Mouse (Mus musculus) monocyte, adult 2 months (primary cell): Measurements from ENCODE around the gene B9d2.
A peak's percentile ranks its signal among the peaks of the same experiment; 100 is the strongest.

Experiments
- DNase-seq, 2 experiments: peaks; one replicate each; pipeline ENCODE4 v3.0.0; 2022; ENCODE audit warnings: low spot score in 2 of 2, low read depth in 1 of 2

B9d2 gene

DNA sequence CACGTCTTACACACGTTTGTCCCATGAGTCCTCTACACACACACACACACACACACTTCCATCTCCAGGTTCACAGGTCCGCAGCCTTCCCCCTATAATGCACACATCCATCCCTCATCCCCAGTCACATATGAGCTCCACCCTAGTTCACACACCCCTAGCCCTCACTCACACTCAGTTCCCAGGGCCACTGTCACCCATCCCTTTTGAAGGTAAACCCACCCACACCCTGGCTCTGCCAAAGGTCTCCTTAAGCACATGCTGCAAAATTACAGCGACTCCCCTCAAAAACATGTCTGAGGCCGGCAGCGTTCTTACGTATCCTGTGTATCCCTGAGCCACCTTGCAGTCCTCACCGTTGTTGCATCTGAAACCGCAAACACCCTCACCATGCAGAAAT is 6.3 kb upstream of the B9d2 start:
- DNase-seq, result no peak

DNA sequence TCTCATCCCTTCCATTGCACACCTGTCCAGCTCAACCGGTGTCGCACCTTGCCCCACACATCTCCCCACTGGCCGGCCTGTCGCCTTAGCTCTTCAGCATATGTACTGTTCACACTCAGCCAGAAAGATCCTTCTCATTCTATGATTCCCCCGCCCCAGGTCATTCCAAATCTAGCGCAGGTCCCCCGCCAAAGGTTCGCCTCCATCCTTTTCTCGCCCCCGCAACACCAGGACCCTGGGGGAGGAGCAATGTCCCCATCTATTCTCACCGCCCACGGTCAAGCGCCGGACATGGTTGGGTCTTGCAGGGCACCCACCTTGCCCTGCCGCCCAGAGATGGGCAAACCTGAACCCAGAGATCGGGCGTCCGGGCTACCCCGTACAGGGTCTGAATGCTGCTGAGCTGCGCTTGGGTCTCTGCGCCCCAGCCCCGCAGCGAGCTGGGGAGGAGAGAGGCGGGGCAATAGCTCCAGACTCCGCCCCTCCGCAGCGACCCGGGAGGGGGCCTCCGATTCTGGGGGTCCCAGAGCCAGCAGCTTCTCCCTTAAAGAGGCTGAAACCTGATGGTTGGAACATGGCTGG is 5.8 kb upstream of the B9d2 start, which contains the start of gene Tmem91:
Gene Tmem91 (minus strand): TSS at position 448 of the 582 bp plus-strand sequence.
- DNase-seq, result no peak

DNA sequence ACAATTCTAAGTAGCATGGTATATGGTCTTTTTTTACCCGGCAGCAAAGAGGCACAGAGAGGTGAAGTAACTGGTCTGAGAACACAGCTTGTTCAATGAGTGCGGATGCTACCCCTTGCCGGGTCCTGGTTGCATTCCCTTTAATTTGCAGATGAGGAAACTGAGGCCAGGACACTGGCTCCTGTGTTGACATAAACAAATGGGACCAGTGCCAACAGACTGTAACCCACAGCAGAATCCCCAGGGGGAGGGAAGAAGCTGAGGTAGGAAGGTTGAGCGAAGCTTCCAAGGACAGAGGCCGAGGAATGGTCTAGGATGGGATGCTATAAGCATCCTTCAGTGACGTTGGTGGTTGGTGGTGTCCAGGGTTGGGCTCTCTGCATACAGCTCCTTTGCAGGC is 5.2 kb upstream of the B9d2 start:
- DNase-seq, result no peak

DNA sequence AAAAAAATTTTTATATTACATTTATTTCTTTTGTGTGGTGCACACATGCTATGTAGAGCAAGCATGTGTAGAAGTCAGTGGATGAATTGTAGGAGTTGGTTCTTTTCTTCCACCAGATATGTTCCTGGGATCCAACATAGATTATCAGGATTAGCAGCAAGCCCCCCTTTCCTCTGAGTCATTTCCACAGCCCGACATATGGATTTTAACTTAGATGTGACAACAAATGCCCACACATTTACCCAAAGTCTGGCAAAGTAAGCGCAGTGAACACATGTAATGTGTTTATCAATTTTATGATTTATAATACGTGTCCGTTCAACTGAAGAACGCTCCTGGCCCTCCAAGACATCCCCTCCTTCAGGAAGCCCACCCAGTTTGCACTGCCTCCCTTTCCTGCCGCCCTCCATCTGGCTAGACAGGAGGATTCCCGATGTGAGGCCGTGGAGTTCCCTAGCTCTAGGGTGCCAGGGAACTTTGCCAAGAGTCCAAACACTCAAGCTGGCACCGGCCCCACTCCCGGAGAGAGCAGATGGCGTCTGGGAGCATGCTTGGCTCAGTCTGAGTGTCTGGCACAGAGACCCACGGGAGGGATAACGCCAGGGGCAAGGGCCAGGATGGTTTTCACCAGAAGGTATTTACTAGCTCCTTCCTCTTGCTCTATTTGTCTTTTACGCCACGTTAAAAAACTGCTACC is 4.3 kb upstream of the B9d2 start:
- DNase-seq, result no peak

DNA sequence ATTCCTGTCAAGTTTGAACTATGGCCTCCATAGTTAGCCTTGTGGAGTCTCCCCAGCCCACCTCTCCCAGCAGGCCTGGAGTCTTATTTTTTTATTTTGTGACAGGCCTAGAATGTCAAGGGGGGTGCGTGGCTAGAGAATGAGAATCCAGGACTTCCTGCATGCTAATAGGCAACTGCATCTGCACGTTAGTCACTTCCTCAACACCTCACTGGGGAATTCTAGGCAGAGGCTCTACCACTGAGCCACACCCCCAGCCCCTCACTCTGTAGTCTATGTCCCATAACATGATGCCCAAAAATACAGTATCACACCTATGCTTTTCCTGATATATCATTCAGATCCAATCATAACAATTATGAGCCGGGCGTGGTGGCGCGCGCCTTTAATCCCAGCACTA is 3.6 kb upstream of the B9d2 start:
- no peak for DNase-seq

DNA sequence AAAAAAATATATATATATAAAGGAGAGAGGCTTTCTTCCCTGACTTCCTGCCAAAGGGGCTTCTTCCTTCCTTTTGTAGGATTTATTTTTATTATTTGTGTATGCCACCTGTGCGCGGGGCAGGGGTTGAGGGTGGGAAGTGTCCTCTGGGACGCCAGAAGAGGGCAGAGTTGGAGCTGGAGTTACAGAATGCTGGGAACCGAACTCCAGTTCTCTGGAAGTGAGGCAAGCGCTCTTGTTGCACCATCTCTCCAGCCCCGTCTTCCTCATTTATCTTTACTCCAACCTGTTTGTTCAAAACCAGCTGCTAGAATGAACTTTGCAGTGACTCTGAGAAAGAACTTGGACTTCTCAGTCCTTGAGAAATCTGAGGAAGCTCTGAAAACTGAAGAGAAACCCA is 609 bp upstream of the B9d2 start:
- DNase-seq, result peak in 1 of 2 experiments; percentile 35

DNA sequence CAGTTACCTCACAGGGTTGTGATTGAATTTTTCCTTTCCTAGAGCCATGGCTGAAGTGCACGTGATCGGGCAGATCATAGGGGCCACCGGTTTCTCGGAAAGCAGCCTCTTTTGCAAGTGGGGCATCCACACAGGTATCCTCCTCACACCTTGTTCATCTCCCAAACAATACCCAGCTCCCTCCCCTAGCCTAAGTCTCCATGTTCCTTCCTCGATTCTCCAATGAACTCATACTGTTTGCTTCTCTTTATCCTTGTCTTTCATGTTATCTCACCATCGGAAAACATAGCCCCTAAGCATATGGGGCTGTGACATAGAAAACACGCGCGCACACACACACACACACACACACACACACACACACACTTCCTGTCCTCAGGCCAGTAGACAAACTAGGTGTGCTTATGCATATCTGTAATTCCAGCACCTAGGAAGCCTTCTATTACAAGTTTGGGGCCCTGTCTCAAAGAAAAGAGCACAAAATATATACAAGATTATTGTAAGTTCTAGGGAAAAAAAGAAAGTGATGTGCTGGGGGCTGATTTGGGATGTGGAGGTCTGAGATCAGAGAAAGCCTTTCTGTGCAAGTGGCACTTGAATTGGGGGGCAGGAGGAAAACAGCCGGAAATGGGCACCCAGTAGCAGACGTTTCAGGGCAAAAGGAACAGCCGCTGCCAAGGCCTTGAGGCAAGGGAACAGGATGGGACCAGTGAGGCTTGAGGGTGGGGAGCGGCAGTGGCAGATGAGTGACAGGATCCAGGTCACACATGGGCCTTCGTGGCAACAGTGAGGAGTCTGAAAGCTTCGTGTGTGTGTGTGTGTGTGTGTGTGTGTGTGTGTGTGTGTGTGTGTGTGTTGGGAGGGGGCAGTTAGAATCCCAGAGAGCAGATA is 1.0 kb downstream of the B9d2 start:
- no peak for DNase-seq

DNA sequence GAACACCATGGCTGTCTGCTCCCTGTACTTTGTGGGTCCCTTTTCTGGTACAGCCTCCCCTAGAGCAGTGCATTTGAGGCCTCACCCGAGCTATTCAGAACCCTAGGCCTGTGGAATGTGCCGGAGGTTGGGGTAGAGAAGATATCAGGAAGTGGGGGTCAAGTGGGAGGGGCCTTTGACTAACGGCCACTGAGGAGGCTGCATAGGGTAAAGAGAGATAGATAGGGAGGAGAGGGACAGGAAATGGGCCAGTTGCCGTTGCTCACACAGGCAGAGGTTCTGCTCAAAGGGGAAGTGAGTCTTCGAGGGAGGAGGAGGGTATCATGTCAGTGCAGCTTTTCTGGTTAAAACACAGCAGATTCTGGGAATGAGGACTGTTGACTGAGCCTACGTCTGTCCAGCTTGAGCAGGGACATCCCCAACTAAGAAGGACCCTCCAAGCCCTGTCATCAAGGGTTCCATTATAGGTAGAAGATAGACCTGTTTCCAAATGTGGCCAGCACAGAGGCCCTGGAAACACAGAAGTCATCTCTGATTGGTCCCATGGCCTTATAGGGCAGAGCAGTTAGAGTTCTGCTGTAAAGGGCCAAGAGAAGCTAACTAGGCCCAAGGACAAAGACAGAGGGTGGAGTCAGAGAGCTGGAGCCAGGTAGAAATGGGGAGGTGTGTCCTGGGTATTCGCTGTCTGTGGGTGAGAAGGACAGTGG is 3.0 kb downstream of the B9d2 start:
- DNase-seq, result peak in 1 of 2 experiments; percentile 24

DNA sequence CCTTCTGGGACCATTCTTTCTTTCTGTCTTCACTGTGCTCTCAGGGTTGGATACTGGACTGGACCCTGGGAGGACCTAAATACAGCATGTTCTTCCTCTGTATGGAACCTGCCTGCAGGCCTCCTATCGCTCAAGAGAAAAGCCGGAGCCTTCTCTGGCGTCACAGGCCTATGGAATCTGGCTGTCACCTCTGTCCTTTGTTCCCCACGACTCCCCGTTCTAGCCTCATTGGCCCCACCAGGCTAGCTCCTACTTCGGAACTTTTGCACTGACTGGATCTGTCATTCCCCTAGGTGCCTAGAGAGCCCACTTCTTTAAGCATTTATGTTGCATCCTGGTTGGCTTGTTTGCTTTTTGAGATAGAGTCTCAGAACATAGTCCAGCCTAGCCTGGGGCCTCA is 4.1 kb downstream of the B9d2 start:
- DNase-seq, result no peak

DNA sequence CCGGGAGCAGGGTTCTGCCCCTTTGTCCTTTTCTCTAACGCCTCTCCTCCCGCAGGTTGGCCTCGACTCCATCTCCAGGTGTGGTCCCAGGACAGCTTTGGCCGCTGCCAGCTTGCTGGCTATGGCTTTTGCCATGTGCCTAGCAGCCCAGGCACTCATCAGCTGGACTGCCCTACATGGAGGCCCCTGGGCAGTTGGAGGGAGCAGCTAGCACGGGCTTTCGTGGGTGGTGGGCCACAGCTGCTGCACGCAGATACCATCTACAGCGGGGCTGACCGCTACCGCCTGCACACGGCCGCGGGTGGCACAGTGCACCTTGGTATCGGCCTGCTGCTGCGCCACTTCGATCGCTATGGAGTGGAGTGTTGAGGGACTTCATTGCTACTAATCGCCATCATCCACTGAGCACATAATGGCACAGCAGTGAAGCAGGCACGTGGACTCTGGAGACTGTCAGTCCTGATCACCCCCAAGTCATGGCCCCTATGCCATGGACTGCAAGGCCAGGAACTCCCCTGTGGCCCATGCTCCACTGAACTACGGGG is 5.4 kb downstream of the B9d2 start:
- DNase-seq, result no peak

DNA sequence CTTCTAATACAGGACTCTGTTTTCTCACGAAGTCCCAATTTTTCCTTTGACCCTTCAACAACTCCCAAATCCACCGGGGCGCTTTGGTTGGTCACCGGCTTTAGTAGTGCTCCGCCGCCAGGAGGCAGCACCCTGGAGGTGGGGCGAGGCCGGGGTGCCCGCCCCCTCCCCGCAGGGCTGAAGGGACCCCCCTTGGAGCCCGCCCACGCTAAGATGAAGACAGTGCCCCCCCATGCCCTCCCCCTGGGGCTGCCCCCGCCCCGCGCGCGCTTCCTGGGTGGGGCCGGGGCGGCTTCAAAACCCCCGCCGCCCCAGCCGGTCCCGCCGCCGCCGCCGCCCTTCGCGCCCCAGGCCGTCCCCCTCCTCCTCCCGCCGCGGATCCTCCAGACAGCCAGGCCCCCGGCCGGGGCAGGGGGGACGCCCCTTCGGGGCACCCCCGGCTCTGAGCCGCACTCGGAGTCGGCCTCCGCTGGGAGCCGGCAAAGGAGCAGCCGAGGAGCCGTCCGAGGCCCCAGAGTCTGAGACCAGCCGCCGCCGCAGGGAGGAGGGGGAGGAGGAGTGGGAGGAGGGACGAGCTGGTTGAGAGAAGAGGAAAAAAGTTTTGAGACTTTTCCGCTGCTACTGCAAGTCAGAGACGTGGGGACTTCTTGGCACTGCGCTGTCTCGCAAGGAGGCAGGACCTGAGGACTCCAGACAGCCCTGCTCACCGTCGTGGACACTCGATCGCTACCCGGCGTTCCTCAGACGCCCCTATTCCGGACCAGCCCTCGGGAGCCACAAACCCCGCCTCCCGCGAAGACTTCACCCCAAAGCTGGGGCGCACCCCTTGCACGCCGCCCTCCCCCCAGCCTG is 6.3 kb downstream of the B9d2 start, which contains the start of gene Tgfb1:
Gene Tgfb1 (plus strand): TSS at position 323 of the 852 bp plus-strand sequence.
- peak; percentile 46 to 82 for DNase-seq

DNA sequence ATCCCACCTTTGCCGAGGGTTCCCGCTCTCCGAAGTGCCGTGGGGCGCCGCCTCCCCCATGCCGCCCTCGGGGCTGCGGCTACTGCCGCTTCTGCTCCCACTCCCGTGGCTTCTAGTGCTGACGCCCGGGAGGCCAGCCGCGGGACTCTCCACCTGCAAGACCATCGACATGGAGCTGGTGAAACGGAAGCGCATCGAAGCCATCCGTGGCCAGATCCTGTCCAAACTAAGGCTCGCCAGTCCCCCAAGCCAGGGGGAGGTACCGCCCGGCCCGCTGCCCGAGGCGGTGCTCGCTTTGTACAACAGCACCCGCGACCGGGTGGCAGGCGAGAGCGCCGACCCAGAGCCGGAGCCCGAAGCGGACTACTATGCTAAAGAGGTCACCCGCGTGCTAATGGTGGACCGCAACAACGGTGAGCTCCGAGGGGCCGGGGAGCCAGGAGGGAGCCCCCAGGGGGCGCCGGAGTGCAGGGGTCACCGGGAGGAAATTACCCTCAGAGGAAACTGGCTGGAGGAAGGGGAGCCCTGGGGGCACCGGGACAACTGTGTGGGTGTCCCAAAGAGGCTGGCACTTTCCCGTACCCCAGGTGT is 7.3 kb downstream of the B9d2 start:
- peak in 1 of 2 experiments; percentile 51 for DNase-seq

DNA sequence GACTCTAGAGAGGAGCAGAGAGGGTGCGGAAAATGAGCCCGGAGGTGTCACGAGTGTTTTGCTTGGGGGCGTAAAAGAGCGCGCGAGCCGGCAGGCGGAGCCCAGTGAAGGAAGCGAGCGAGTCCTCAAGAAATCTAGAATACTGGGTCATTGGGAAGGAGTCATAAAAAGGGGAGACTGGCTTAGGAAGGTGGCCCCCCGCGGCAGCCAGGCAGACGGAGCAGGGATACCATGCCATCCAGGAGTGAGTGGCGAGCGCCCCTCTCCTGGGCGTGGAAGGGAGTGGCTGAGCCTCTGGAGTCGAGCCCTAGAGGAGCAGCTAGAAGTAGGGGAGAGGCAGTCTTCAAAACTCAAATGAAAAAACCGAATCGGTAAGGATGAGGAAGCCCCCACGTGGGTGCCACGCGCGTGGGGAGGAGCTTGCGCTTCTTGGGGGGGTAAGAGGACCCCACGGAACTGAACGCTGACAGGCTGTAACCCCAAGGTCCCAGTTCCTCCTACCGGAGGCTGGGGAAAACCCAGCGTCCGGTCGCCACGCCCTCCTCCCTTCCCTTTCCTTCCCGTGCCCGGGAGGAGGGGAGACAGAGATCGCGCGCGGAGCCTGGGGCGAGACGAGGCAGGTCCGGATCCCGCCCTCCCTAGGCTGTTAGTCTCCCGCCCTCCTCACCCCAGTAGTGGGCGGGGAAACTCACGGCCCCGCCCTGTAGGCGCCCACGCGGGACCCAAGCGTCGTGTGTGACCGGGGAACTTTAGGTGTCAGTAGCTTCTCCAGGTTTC is 8.4 kb downstream of the B9d2 start:
- DNase-seq, result peak; percentile 75 to 92

DNA sequence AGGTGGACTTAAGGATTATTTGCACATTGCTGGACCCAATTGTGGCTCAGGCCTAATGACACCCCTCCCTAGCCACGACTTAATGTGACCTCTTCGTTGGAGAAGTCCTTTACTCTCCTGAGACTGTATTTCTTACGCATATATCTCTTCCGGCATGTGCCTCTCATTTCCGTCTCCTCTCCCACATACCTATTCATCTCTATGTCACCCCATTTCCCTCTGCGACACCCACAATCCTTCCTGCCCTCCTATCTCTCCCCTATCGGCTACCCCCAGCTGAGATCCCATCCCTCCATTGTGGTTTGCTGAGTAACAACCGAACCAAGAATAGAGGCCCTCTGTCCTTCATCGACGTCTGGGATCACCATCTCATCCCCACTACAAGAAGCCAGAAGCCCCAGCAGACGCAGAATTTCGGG is 9.0 kb downstream of the B9d2 start:
- DNase-seq, result no peak

DNA sequence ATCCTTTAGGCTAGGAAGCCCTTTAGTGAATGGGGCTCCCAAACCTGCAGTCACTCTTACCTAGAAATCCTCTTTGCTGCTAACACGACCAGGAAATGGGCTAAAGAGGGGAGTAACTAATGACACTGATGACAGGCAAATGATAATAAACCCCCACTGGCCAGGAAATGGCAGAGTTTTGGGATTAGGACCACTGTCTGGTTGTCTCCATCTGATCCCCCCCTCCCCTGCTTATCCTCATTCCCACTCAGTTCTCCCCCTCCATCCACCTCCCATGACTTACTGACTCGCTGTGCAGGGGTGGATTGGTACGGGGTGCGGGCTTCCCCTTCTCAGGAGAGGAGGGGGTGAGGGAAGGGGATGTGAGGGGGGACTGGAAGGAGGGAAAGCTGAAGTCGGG is 9.5 kb downstream of the B9d2 start:
- DNase-seq, result no peak

DNA sequence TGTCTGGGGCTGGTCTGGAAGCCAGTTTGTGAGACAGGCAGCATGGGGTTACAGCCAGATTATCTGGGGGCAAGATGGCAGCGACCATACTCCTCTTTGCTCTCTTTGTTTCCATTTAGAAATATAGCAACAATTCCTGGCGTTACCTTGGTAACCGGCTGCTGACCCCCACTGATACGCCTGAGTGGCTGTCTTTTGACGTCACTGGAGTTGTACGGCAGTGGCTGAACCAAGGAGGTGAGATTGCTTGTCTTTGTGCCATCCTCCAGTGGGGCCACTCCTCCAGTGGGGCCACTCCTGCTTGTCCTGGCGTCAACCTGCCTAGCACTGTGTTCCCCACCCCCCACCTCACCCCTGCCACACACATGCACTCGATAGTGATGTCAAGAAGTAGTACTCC is 13.5 kb downstream of the B9d2 start:
- DNase-seq, result no peak

DNA sequence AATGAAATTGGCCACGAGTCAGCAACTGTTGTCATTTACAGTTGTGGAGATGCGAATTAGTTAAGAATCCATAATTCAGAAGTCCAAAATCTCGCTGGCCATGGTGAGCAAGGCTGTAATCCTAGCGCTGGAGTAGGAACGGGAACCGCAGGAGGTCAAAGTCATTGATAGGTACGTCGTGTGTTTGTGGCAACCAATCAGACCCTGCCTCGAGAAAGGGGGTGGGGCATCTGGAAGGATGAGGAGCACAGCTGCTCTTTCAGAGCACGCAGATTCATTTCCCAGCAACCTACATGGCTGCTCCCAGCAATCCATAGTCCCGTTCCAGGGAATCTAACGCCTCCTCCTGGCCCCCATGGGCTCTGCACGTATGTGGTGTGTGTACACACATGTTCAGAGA is 19.3 kb downstream of the B9d2 start:
- DNase-seq, result no peak

DNA sequence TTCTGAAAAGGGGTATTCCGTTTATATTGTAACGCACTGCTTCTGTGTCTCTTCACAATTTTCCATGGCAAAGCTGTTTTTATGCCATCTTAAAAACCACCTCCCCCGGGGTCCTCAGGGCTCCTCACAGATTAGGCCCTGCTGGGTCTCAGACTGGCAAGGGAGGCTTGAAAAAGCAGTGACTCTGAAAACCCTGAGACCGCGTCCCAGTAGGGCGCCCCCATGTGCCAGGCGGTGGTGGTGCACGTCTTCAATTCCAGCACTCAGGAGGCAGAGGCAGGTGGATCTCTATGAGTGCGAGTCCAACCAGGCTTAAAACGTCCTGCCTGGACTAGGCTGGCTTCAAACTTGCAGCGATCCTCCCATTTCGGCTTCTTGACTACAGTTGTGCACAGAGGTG is 20.2 kb downstream of the B9d2 start:
- DNase-seq, result no peak

DNA sequence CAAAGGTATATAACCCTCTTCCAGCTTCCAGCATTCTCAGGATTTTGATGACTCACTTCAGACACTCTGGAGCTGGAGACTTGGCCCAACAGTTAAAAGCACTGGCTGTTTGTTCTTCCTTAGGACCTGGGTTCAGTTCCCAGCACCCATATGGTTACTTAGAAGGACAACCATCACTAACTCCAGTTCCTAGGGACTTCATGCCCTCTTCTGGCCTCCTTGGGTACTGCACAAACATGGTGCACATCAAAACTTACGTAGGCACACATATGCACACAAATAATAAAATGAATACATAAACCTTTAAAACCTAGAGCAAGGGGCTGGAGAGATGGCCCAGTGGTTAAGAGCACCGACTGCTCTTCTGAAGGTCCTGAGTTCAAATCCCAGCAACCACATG is 21.8 kb downstream of the B9d2 start:
- DNase-seq, result no peak
